Mouse (Mus musculus) heart, embryonic 11.5 days (tissue): Measurements from ENCODE around the gene Gm39115. TPM values are rescaled to one million over a fixed set of nuclear protein-coding genes. Genes with fewer than 3 reads are reported as not detected.
"Not testable (repeated sequence)": the region's sequence is repeated elsewhere in the genome, so short reads cannot be mapped to it uniquely, and the experiment has no call there.

Experiments
- ATAC-seq: fragments of 200-750 bp; cut with Nextera tagmentation; replicated peaks from 2 replicates; pipeline ENCODE4 v1.8.0; 2017; ENCODE audit warnings: moderate library complexity; ENCODE audit not compliant: insufficient number of reproducible peaks, low FRiP score, low TSS enrichment
- H3K27ac ChIP-seq: fragments of 300-500 bp; sonication (generic); 2 replicates; pipeline ENCODE4 v1.5.1; 2014; ENCODE audit warnings: mild to moderate bottlenecking, low read depth, low read length
- H3K27me3 ChIP-seq: fragments of 300-500 bp; sonication (generic); 2 replicates; pipeline ENCODE4 v1.6.1; 2014; ENCODE audit warnings: mild to moderate bottlenecking, low read length, mixed read lengths; ENCODE audit not compliant: control insufficient read depth, insufficient read depth
- H3K36me3 ChIP-seq: fragments of 300-500 bp; sonication (generic); 2 replicates; pipeline ENCODE4 v1.6.1; 2014; ENCODE audit warnings: mild to moderate bottlenecking, low read length, moderate library complexity, mixed read lengths; ENCODE audit not compliant: control insufficient read depth, insufficient read depth
- H3K4me1 ChIP-seq: fragments of 300-500 bp; sonication (generic); 2 replicates; pipeline ENCODE4 v1.6.1; 2014; ENCODE audit warnings: low read length; ENCODE audit not compliant: control insufficient read depth, insufficient read depth
- H3K4me2 ChIP-seq: fragments of 300-500 bp; sonication (generic); 2 replicates; pipeline ENCODE4 v1.6.1; 2014; ENCODE audit warnings: mild to moderate bottlenecking, moderate library complexity
- H3K4me3 ChIP-seq: fragments of 300-500 bp; sonication (generic); 2 replicates; pipeline ENCODE4 v1.5.1; 2014; ENCODE audit warnings: low read depth, low read length
- H3K9ac ChIP-seq: fragments of 300-500 bp; sonication (generic); 2 replicates; pipeline ENCODE4 v1.6.1; 2014; ENCODE audit warnings: mild to moderate bottlenecking, low read depth, low read length, moderate library complexity
- H3K9me3 ChIP-seq: fragments of 300-500 bp; sonication (generic); replicated peaks from 2 replicates; pipeline ENCODE4 v1.6.1; 2016; ENCODE audit warnings: low read length; ENCODE audit not compliant: control insufficient read depth
- WGBS: fragments of 180-500 bp; shearing (Covaris S2); extraction: QIAGEN DNeasy Blood & Tissue Kit; methylation state at CpG from one replicate; pipeline ENCODE4 v1.1.7; 2014; ENCODE audit not compliant: insufficient replicate concordance; 5-methylcytosine and 5-hydroxymethylcytosine counted together
- polyA plus RNA-seq: library from polyadenylated mRNA; unstranded; fragments of >200 nt; fragmentation: Nextera tagmentation; extraction: Ambion mirVana; gene quantifications from 2 replicates; pipeline ENCODE4 v1.2.1, GENCODE M21; 2014

Gene Gm39115
- polyA plus RNA-seq: not detected in 2 replicates

DNA sequence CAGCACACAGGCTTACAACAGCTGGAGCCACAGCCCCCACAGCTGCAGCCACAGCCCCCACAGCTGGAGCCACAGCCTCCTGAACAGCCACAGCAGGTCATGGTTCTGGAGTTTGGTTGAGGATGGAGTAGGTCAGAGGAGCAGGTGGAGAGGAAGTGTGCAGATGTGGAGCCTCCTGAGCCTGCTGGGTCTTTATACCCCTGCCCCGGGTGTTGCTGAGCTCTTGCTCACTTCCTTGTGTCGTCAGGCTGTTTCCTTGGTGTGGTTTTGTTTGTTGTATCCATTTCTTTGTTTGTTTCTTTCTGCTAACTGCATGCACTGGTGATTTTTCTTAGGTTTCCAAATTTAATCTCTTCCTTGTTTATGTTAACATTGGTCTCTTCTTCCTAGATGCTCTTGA lies at the start of gene Gm39115:
Gene Gm39115, minus strand, starts transcription at position 101 of the 400 bp plus-strand sequence.
- not testable (repeated sequence) for H3K9ac ChIP-seq, H3K27me3 ChIP-seq, H3K9me3 ChIP-seq, H3K4me3 ChIP-seq, H3K36me3 ChIP-seq, H3K4me2 ChIP-seq, H3K4me1 ChIP-seq, H3K27ac ChIP-seq, ATAC-seq
- 43% methylated on average over 2 of the region's 2 CpGs for whole genome bisulfite sequencing

- no peak for ATAC-seq
Measured at GRCm38 (mm10) chr7:142181021-142181420, 45.2 kb upstream of the Gm39115 start.

DNA sequence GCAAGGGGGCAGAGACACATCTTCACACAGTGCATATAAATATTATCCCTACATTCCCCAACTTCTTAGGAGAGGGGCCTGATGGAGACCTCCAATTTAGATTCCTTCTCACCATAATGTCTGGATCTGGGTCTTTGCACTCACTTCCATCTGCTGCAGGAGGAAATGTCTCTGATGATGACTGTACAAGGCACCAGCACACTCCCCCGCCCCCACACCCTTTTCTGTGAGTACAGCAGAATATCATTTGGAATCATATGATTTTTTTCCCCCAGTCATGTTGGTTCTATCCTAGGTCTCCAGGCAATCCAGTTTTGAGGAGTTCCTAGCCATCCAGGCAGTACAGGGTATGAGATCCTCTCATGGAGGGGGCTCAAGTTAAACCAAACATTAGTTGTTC lies 42.9 kb upstream of the Gm39115 start:
- H3K4me1 ChIP-seq: no peaks in the 10 kb centered on the region
- no peak for ATAC-seq
- 75% methylated on average over 1 of the region's 1 CpGs for WGBS
- no peak overlapping the region for H3K27ac ChIP-seq
- H3K4me3 ChIP-seq: no peak overlapping the region
- H3K36me3 ChIP-seq: no peaks in the 10 kb centered on the region
- no peaks in the 10 kb centered on the region for H3K27me3 ChIP-seq
- no peaks in the 10 kb centered on the region for H3K9me3 ChIP-seq
- H3K9ac ChIP-seq: no peak overlapping the region
- no peak overlapping the region for H3K4me2 ChIP-seq

More at GRCm38 (mm10) chr7:142181021-142181420, 45.2 kb upstream of the Gm39115 start:
- no peaks in the 10 kb centered on the region for H3K27me3 ChIP-seq
- no peaks in the 10 kb centered on the region for H3K36me3 ChIP-seq
- no peak overlapping the region for H3K4me3 ChIP-seq
- H3K9ac ChIP-seq: no peak overlapping the region
- no peaks in the 10 kb centered on the region for H3K9me3 ChIP-seq
- H3K4me2 ChIP-seq: no peak overlapping the region
- WGBS: 27% methylated on average over 1 of the region's 1 CpGs
- no peaks in the 10 kb centered on the region for H3K4me1 ChIP-seq
- no peak overlapping the region for H3K27ac ChIP-seq

- H3K9ac ChIP-seq, H3K36me3 ChIP-seq, H3K4me2 ChIP-seq, H3K4me1 ChIP-seq, H3K4me3 ChIP-seq, H3K9me3 ChIP-seq, ATAC-seq, H3K27ac ChIP-seq, H3K27me3 ChIP-seq: not testable (repeated sequence)
Measured at GRCm38 (mm10) chr7:142175905-142176304, 40.1 kb upstream of the Gm39115 start, which contains the start of gene Krtap5-2. Gene Krtap5-2, minus strand, starts transcription at chr7:142176005.

DNA sequence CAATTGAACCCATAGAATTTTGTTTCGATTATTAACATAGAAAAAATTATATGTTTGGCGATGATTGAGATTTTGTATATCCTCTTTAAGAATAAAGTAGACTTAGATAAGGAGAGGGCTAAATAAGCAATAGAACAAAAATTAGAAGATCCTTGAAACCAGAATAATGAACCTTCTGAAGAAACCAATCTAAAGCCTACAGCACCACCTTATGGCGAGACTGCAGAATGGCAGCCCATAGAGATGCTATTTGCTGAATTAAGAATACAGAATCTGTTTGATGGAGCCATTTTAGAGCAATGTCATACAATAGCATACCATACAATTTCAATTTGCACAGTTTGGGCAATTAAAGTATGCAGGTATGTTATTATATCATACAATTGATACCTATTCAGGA lies 34.0 kb upstream of the Gm39115 start:
- Histone ChIP-seq H3K4me3 (no peak overlapping the region), H3K4me1 (no peaks in the 10 kb centered on the region), H3K36me3 (no peaks in the 10 kb centered on the region), H3K27me3 (no peaks in the 10 kb centered on the region), H3K4me2 (no peak overlapping the region), H3K27ac (no peak overlapping the region), H3K9me3 (no peaks in the 10 kb centered on the region), H3K9ac (no peak overlapping the region)
- no peak for ATAC-seq
- 42% methylated on average over 3 of the region's 3 CpGs for WGBS

DNA sequence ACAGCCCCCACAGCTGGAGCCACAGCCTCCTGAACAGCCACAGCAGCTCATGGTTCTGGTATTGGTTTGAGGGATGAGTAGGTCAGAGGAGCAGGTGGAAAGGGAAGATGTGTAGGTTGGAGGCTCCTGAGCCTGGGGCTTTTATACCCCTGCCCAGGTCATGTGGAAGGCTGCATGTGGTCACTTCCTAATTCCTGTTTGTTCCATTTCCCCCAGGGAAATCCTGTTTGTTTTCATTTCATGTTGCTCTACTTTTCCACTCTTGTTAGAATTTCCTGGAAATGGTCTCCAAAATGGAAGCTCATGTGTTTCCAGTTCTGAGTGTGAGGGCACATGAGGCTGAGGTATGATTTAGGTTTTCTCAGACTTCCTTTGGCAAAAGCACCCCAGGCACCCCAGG lies 29.8 kb upstream of the Gm39115 start, which contains the start of gene Gm4553:
Gene Gm4553, minus strand, starts transcription at position 101 of the 400 bp plus-strand sequence.
- H3K4me3 ChIP-seq, ATAC-seq, H3K27me3 ChIP-seq, H3K27ac ChIP-seq, H3K4me2 ChIP-seq, H3K36me3 ChIP-seq, H3K4me1 ChIP-seq, H3K9me3 ChIP-seq, H3K9ac ChIP-seq: not testable (repeated sequence)

GRCm38 (mm10) chr7:142159366-142159765 lies 23.5 kb upstream of the Gm39115 start:
- ATAC-seq: no peak
- H3K36me3 ChIP-seq: no peaks in the 10 kb centered on the region
- no peak overlapping the region for H3K27ac ChIP-seq
- no peaks in the 10 kb centered on the region for H3K4me1 ChIP-seq
- no peak overlapping the region for H3K4me3 ChIP-seq
- no peak overlapping the region for H3K9ac ChIP-seq
- 85% methylated on average over 3 of the region's 3 CpGs for WGBS
- no peaks in the 10 kb centered on the region for H3K9me3 ChIP-seq
- 0 out of 2 replicates have a peak, but pooled peaks cover 2% of the 10 kb centered on the region for H3K27me3 ChIP-seq
- no peak overlapping the region for H3K4me2 ChIP-seq

- H3K27me3 ChIP-seq, H3K4me1 ChIP-seq, H3K9me3 ChIP-seq, H3K4me2 ChIP-seq, ATAC-seq, H3K9ac ChIP-seq, H3K27ac ChIP-seq, H3K36me3 ChIP-seq, H3K4me3 ChIP-seq: not testable (repeated sequence)
- WGBS: 30% methylated on average over 2 of the region's 2 CpGs
Measured at GRCm38 (mm10) chr7:142157013-142157412, 21.2 kb upstream of the Gm39115 start, which contains the start of gene Gm29735. Gene Gm29735, minus strand, starts transcription at chr7:142157113.

DNA sequence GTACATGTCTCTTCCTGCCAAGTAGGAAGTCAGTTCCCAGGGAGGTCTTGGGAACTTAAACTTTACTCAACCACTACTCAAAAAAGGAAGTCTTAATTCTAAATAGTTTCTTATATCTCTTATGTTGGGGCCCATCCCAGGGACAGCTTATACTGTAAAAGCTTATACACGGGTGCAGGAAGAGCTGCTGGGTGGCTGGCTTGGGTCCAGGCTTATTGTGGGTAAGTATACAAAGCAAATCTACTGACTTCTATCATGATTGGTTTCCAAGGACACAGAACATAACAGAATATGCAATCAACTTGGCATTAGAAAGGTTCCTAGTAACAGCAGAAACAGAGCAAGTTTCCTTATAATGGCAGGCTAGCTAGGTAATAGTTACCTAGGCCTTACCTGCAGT lies 19.5 kb upstream of the Gm39115 start:
- no peak overlapping the region for H3K9ac ChIP-seq
- H3K27ac ChIP-seq: no peak overlapping the region
- H3K36me3 ChIP-seq: no peaks in the 10 kb centered on the region
- no peak for ATAC-seq
- no peaks in the 10 kb centered on the region for H3K9me3 ChIP-seq
- no peak overlapping the region for H3K4me3 ChIP-seq
- H3K4me2 ChIP-seq: no peak overlapping the region
- WGBS: 76% methylated on average over 1 of the region's 1 CpGs
- H3K27me3 ChIP-seq: 0 out of 2 replicates have a peak, but pooled peaks cover under 1% of the 10 kb centered on the region
- no peaks in the 10 kb centered on the region for H3K4me1 ChIP-seq
